Mouse (Mus musculus) neural tube, embryonic 14.5 days (tissue): ENCODE measurements around the gene Apela. TPM values are rescaled to one million over a fixed set of nuclear protein-coding genes. Genes with fewer than 3 reads are reported as not detected.
A peak's percentile ranks its signal among the peaks of the same experiment; 100 is the strongest.

Experiments used
- ATAC-seq: fragments of 200-750 bp; cut with Nextera tagmentation; 2 replicates; pipeline ENCODE4 v1.8.0; 2017; ENCODE audit warnings: low read depth, mild to moderate bottlenecking, moderate TSS enrichment, moderate library complexity
- H3K27ac ChIP-seq: fragments of 300-500 bp; sonication (generic); 2 replicates; pipeline ENCODE4 v1.5.1; 2014; ENCODE audit warnings: low read depth, mild to moderate bottlenecking, control low read depth, low read length, moderate library complexity, mixed read lengths
- H3K27me3 ChIP-seq: fragments of 300-500 bp; sonication (generic); 2 replicates; pipeline ENCODE4 v1.6.1; 2014; ENCODE audit warnings: low read length; ENCODE audit not compliant: control insufficient read depth, insufficient read depth
- H3K36me3 ChIP-seq: fragments of 300-500 bp; sonication (generic); 2 replicates; pipeline ENCODE4 v1.6.1; 2014; ENCODE audit warnings: low read length, mixed read lengths; ENCODE audit not compliant: control insufficient read depth, insufficient read depth
- H3K4me1 ChIP-seq: fragments of 300-500 bp; sonication (generic); 2 replicates; pipeline ENCODE4 v1.6.1; 2014; ENCODE audit warnings: low read length; ENCODE audit not compliant: control insufficient read depth, insufficient read depth
- H3K4me2 ChIP-seq: fragments of 300-500 bp; sonication (generic); 2 replicates; pipeline ENCODE4 v1.6.1; 2014; ENCODE audit warnings: mild to moderate bottlenecking, low read depth, low read length, control low read depth
- H3K4me3 ChIP-seq: fragments of 300-500 bp; sonication (generic); 2 replicates; pipeline ENCODE4 v1.5.1; 2014; ENCODE audit warnings: low read depth, low read length, control low read depth, mixed read lengths
- H3K9ac ChIP-seq: fragments of 300-500 bp; sonication (generic); replicated peaks from 2 replicates; pipeline ENCODE4 v1.6.1; 2014; ENCODE audit warnings: low read depth, mild to moderate bottlenecking, control low read depth, low read length, mixed read lengths
- H3K9me3 ChIP-seq: fragments of 300-500 bp; sonication (generic); 2 replicates; pipeline ENCODE4 v1.6.1; 2016; ENCODE audit warnings: low read length; ENCODE audit not compliant: control insufficient read depth
- WGBS: fragments of 180-500 bp; shearing (Covaris S2); extraction: QIAGEN DNeasy Blood & Tissue Kit; methylation state at CpG from one replicate; pipeline ENCODE4 v1.1.7; 2014; 5-methylcytosine and 5-hydroxymethylcytosine counted together
- polyA plus RNA-seq: library from polyadenylated mRNA; unstranded; fragments of >200 nt; fragmentation: Nextera tagmentation; extraction: Ambion mirVana; gene quantifications from 2 replicates; pipeline ENCODE4 v1.2.1, GENCODE M21; 2014

The Apela gene
- polyA plus RNA-seq, 1 experiment from 2014 or later: 2.4 TPM

GRCm38 (mm10) chr8:65064071-65064470, 26.9 kb upstream of the Apela start:
- H3K4me2 ChIP-seq: no peak overlapping the region
- no peaks in the 10 kb centered on the region for H3K36me3 ChIP-seq
- no peak overlapping the region for H3K4me3 ChIP-seq
- no peaks in the 10 kb centered on the region for H3K4me1 ChIP-seq
- no peaks in the 10 kb centered on the region for H3K27me3 ChIP-seq
- H3K9ac ChIP-seq: no peak overlapping the region
- 46% methylated on average over 2 of the region's 2 CpGs for WGBS
- no peak for ATAC-seq
- no peak overlapping the region for H3K27ac ChIP-seq
- H3K9me3 ChIP-seq: no peaks in the 10 kb centered on the region

- no peaks in the 10 kb centered on the region for H3K27me3 ChIP-seq
- H3K4me1 ChIP-seq: no peaks in the 10 kb centered on the region
- no peak for ATAC-seq
- no peak overlapping the region for H3K9ac ChIP-seq
- H3K4me2 ChIP-seq: no peak overlapping the region
- WGBS: 61% methylated on average over 4 of the region's 4 CpGs
- H3K36me3 ChIP-seq: no peaks in the 10 kb centered on the region
- no peaks in the 10 kb centered on the region for H3K9me3 ChIP-seq
- no peak overlapping the region for H3K27ac ChIP-seq
- no peak overlapping the region for H3K4me3 ChIP-seq
Observed at GRCm38 (mm10) chr8:65062195-65062594, 25.1 kb upstream of the Apela start.

- H3K4me2 ChIP-seq: no peak overlapping the region
- H3K9me3 ChIP-seq: no peaks in the 10 kb centered on the region
- H3K27me3 ChIP-seq: no peaks in the 10 kb centered on the region
- no peak overlapping the region for H3K4me3 ChIP-seq
- H3K9ac ChIP-seq: no peak overlapping the region
- no peak overlapping the region for H3K27ac ChIP-seq
- no peaks in the 10 kb centered on the region for H3K36me3 ChIP-seq
- H3K4me1 ChIP-seq: no peaks in the 10 kb centered on the region
- WGBS: 95% methylated on average over 4 of the region's 4 CpGs
- no peak for ATAC-seq
Observed at GRCm38 (mm10) chr8:65056722-65057121, 19.6 kb upstream of the Apela start.

GRCm38 (mm10) chr8:65053968-65054367, 16.8 kb upstream of the Apela start:
- H3K4me2 ChIP-seq: no peak overlapping the region
- no peaks in the 10 kb centered on the region for H3K9me3 ChIP-seq
- H3K27ac ChIP-seq: no peak overlapping the region
- no peak overlapping the region for H3K9ac ChIP-seq
- no peaks in the 10 kb centered on the region for H3K27me3 ChIP-seq
- H3K4me3 ChIP-seq: no peak overlapping the region
- ATAC-seq: peak; percentile 71; the same call in 1 of the 2 replicates
- H3K36me3 ChIP-seq: no peaks in the 10 kb centered on the region
- H3K4me1 ChIP-seq: no peaks in the 10 kb centered on the region
- 20% methylated on average over 5 of the region's 5 CpGs for WGBS

GRCm38 (mm10) chr8:65053554-65053953, 16.4 kb upstream of the Apela start:
- H3K27me3 ChIP-seq: no peaks in the 10 kb centered on the region
- 42% methylated on average over 3 of the region's 3 CpGs for WGBS

GRCm38 (mm10) chr8:65047801-65048200, 10.7 kb upstream of the Apela start:
- Histone ChIP-seq H3K27ac (no peak overlapping the region), H3K36me3 (no peaks in the 10 kb centered on the region), H3K4me1 (no peaks in the 10 kb centered on the region), H3K4me2 (no peak overlapping the region), H3K27me3 (no peaks in the 10 kb centered on the region), H3K9ac (no peak overlapping the region), H3K9me3 (no peaks in the 10 kb centered on the region), H3K4me3 (no peak overlapping the region)
- no peak for ATAC-seq
- 84% methylated on average over 4 of the region's 4 CpGs for WGBS

More at GRCm38 (mm10) chr8:65053554-65053953, 16.4 kb upstream of the Apela start:
- H3K4me3 ChIP-seq: no peak overlapping the region
- no peak overlapping the region for H3K9ac ChIP-seq
- H3K36me3 ChIP-seq: no peaks in the 10 kb centered on the region
- no peaks in the 10 kb centered on the region for H3K4me1 ChIP-seq
- ATAC-seq: no peak
- H3K4me2 ChIP-seq: no peak overlapping the region
- no peaks in the 10 kb centered on the region for H3K9me3 ChIP-seq
- H3K27ac ChIP-seq: no peak overlapping the region

- no peak overlapping the region for H3K4me3 ChIP-seq
- no peaks in the 10 kb centered on the region for H3K36me3 ChIP-seq
- no peak overlapping the region for H3K4me2 ChIP-seq
- WGBS: 97% methylated on average over 4 of the region's 4 CpGs
- H3K4me1 ChIP-seq: no peaks in the 10 kb centered on the region
- no peak overlapping the region for H3K27ac ChIP-seq
- no peak for ATAC-seq
- no peaks in the 10 kb centered on the region for H3K9me3 ChIP-seq
- no peaks in the 10 kb centered on the region for H3K27me3 ChIP-seq
- no peak overlapping the region for H3K9ac ChIP-seq
Observed at GRCm38 (mm10) chr8:65047193-65047592, 10.1 kb upstream of the Apela start.

GRCm38 (mm10) chr8:65046565-65046964, 9.4 kb upstream of the Apela start:
- H3K4me2 ChIP-seq: no peak overlapping the region
- no peak overlapping the region for H3K27ac ChIP-seq
- no peak for ATAC-seq

GRCm38 (mm10) chr8:65034136-65034535, 3.0 kb downstream of the Apela start:
- Histone ChIP-seq H3K27me3 (no peaks in the 10 kb centered on the region; the same call in 1 of the 2 replicates), H3K4me3 (no peak overlapping the region), H3K9ac (no peak overlapping the region), H3K36me3 (no peaks in the 10 kb centered on the region), H3K4me1 (no peaks in the 10 kb centered on the region), H3K9me3 (no peaks in the 10 kb centered on the region), H3K4me2 (no peak overlapping the region), H3K27ac (no peak overlapping the region)
- WGBS: 10% methylated on average over 2 of the region's 2 CpGs
- ATAC-seq: no peak

More at GRCm38 (mm10) chr8:65046565-65046964, 9.4 kb upstream of the Apela start:
- H3K36me3 ChIP-seq: no peaks in the 10 kb centered on the region
- H3K4me3 ChIP-seq: no peak overlapping the region
- H3K9ac ChIP-seq: no peak overlapping the region
- H3K9me3 ChIP-seq: no peaks in the 10 kb centered on the region
- WGBS: 29% methylated on average over 5 of the region's 5 CpGs
- no peaks in the 10 kb centered on the region for H3K4me1 ChIP-seq
- H3K27me3 ChIP-seq: no peaks in the 10 kb centered on the region
